Mouse (Mus musculus): Measurements from ENCODE around the gene Elk3. TPM values are rescaled to one million over a fixed set of nuclear protein-coding genes. Genes with fewer than 3 reads are reported as not detected.

Elk3 gene
- polyA plus RNA-seq, 1 experiment = 11.0 TPM

GRCm38 (mm10) chr10:93246185-93246920 lies 64.6 kb downstream of the Elk3 start:
- Histone ChIP-seq H3K36me3 (ENCODE audit: control insufficient read depth, insufficient read depth, low read length, poor library complexity, severe bottlenecking) (peaks cover 5% of the 10 kb centered on the region; the same call in 1 of the 2 replicates), H3K4me1 (ENCODE audit: control insufficient read depth, insufficient read depth, low read length) (peaks cover 3% of the 10 kb centered on the region), H3K9me3 (replicated peaks; ENCODE audit: control insufficient read depth, insufficient read depth, low read length, poor library complexity, severe bottlenecking) (no peaks in the 10 kb centered on the region), H3K27me3 (ENCODE audit: control insufficient read depth, insufficient read depth, low read length, poor library complexity, severe bottlenecking) (no peaks in the 10 kb centered on the region), H3K9ac (ENCODE audit: low read depth, poor library complexity, severe bottlenecking) (no peak overlapping the region), H3K4me3 (ENCODE audit: low read depth, low read length) (no peak overlapping the region), H3K27ac (ENCODE audit: insufficient read depth, low read length) (no peak overlapping the region)
- TF ChIP-seq EP300 (IDR thresholded peaks at IDR 0.05; ENCODE audit: insufficient read depth, low read depth, low read length) (no peak), POLR2A (IDR thresholded peaks at IDR 0.05; ENCODE audit: insufficient read depth, low read length) (no peak), CTCF (IDR thresholded peaks at IDR 0.05; ENCODE audit: low read depth, low read length) (no peak)

GRCm38 (mm10) chr10:93244209-93244705 lies 66.7 kb downstream of the Elk3 start:
- H3K9me3 ChIP-seq (replicated peaks; ENCODE audit: control insufficient read depth, insufficient read depth, low read length, poor library complexity, severe bottlenecking) = no peaks in the 10 kb centered on the region
- H3K9ac ChIP-seq (ENCODE audit: low read depth, poor library complexity, severe bottlenecking) = no peak overlapping the region
- H3K27me3 ChIP-seq (ENCODE audit: control insufficient read depth, insufficient read depth, low read length, poor library complexity, severe bottlenecking) = no peaks in the 10 kb centered on the region
- H3K4me1 ChIP-seq (ENCODE audit: control insufficient read depth, insufficient read depth, low read length) = peaks cover 4% of the 10 kb centered on the region
- no peak overlapping the region for H3K27ac ChIP-seq (ENCODE audit: insufficient read depth, low read length)
- TF ChIP-seq CTCF (IDR thresholded peaks at IDR 0.05; ENCODE audit: low read depth, low read length) (no peak), EP300 (IDR thresholded peaks at IDR 0.05; ENCODE audit: insufficient read depth, low read depth, low read length) (no peak), POLR2A (IDR thresholded peaks at IDR 0.05; ENCODE audit: insufficient read depth, low read length) (no peak)
- H3K4me3 ChIP-seq (ENCODE audit: low read depth, low read length) = no peak overlapping the region
- H3K36me3 ChIP-seq (ENCODE audit: control insufficient read depth, insufficient read depth, low read length, poor library complexity, severe bottlenecking) = peaks cover 15% of the 10 kb centered on the region

GRCm38 (mm10) chr10:93242861-93243260 lies 68.1 kb downstream of the Elk3 start:
- no peaks in the 10 kb centered on the region for H3K9me3 ChIP-seq (replicated peaks; ENCODE audit: control insufficient read depth, insufficient read depth, low read length, poor library complexity, severe bottlenecking)
- peaks cover 19% of the 10 kb centered on the region for H3K36me3 ChIP-seq (ENCODE audit: control insufficient read depth, insufficient read depth, low read length, poor library complexity, severe bottlenecking)
- no peak overlapping the region for H3K27ac ChIP-seq (ENCODE audit: insufficient read depth, low read length)
- H3K9ac ChIP-seq (ENCODE audit: low read depth, poor library complexity, severe bottlenecking) = no peak overlapping the region
- TF ChIP-seq CTCF (IDR thresholded peaks at IDR 0.05; ENCODE audit: low read depth, low read length) (no peak), EP300 (IDR thresholded peaks at IDR 0.05; ENCODE audit: insufficient read depth, low read depth, low read length) (no peak), POLR2A (IDR thresholded peaks at IDR 0.05; ENCODE audit: insufficient read depth, low read length) (no peak)
- H3K4me3 ChIP-seq (ENCODE audit: low read depth, low read length) = no peak overlapping the region
- peaks cover 1% of the 10 kb centered on the region for H3K4me1 ChIP-seq (ENCODE audit: control insufficient read depth, insufficient read depth, low read length)
- no peaks in the 10 kb centered on the region for H3K27me3 ChIP-seq (ENCODE audit: control insufficient read depth, insufficient read depth, low read length, poor library complexity, severe bottlenecking)

- Histone ChIP-seq H3K36me3 (ENCODE audit: control insufficient read depth, insufficient read depth, low read length, poor library complexity, severe bottlenecking) (peaks cover 20% of the 10 kb centered on the region), H3K27me3 (ENCODE audit: control insufficient read depth, insufficient read depth, low read length, poor library complexity, severe bottlenecking) (no peaks in the 10 kb centered on the region), H3K4me1 (ENCODE audit: control insufficient read depth, insufficient read depth, low read length) (peaks cover 1% of the 10 kb centered on the region), H3K4me3 (ENCODE audit: low read depth, low read length) (no peak overlapping the region), H3K27ac (ENCODE audit: insufficient read depth, low read length) (peak overlapping the region; percentile 59), H3K9ac (ENCODE audit: low read depth, poor library complexity, severe bottlenecking) (no peak overlapping the region), H3K9me3 (replicated peaks; ENCODE audit: control insufficient read depth, insufficient read depth, low read length, poor library complexity, severe bottlenecking) (no peaks in the 10 kb centered on the region)
- TF ChIP-seq POLR2A (IDR thresholded peaks at IDR 0.05; ENCODE audit: insufficient read depth, low read length) (no peak), CTCF (IDR thresholded peaks at IDR 0.05; ENCODE audit: low read depth, low read length) (no peak), EP300 (IDR thresholded peaks at IDR 0.05; ENCODE audit: insufficient read depth, low read depth, low read length) (peak; percentile 94)
These were observed 68.7 kb downstream of the Elk3 start for GRCm38 (mm10) chr10:93242208-93242607.

GRCm38 (mm10) chr10:93239201-93239806 lies 71.6 kb downstream of the Elk3 start:
- Histone ChIP-seq H3K27me3 (ENCODE audit: control insufficient read depth, insufficient read depth, low read length, poor library complexity, severe bottlenecking) (no peaks in the 10 kb centered on the region), H3K4me3 (ENCODE audit: low read depth, low read length) (no peak overlapping the region), H3K27ac (ENCODE audit: insufficient read depth, low read length) (no peak overlapping the region), H3K9ac (ENCODE audit: low read depth, poor library complexity, severe bottlenecking) (no peak overlapping the region), H3K9me3 (replicated peaks; ENCODE audit: control insufficient read depth, insufficient read depth, low read length, poor library complexity, severe bottlenecking) (no peaks in the 10 kb centered on the region), H3K36me3 (ENCODE audit: control insufficient read depth, insufficient read depth, low read length, poor library complexity, severe bottlenecking) (peaks cover 32% of the 10 kb centered on the region), H3K4me1 (ENCODE audit: control insufficient read depth, insufficient read depth, low read length) (peaks cover 1% of the 10 kb centered on the region)
- TF ChIP-seq POLR2A (IDR thresholded peaks at IDR 0.05; ENCODE audit: insufficient read depth, low read length) (no peak), EP300 (IDR thresholded peaks at IDR 0.05; ENCODE audit: insufficient read depth, low read depth, low read length) (no peak), CTCF (IDR thresholded peaks at IDR 0.05; ENCODE audit: low read depth, low read length) (no peak)

GRCm38 (mm10) chr10:93234692-93235091 lies 76.2 kb downstream of the Elk3 start:
- H3K9ac ChIP-seq (ENCODE audit: low read depth, poor library complexity, severe bottlenecking) = no peak overlapping the region
- no peaks in the 10 kb centered on the region for H3K4me1 ChIP-seq (ENCODE audit: control insufficient read depth, insufficient read depth, low read length)
- H3K4me3 ChIP-seq (ENCODE audit: low read depth, low read length) = no peak overlapping the region
- no peaks in the 10 kb centered on the region for H3K9me3 ChIP-seq (replicated peaks; ENCODE audit: control insufficient read depth, insufficient read depth, low read length, poor library complexity, severe bottlenecking)
- H3K36me3 ChIP-seq (ENCODE audit: control insufficient read depth, insufficient read depth, low read length, poor library complexity, severe bottlenecking) = peaks cover 34% of the 10 kb centered on the region
- no peaks in the 10 kb centered on the region for H3K27me3 ChIP-seq (ENCODE audit: control insufficient read depth, insufficient read depth, low read length, poor library complexity, severe bottlenecking)
- no peak overlapping the region for H3K27ac ChIP-seq (ENCODE audit: insufficient read depth, low read length)
- TF ChIP-seq EP300 (IDR thresholded peaks at IDR 0.05; ENCODE audit: insufficient read depth, low read depth, low read length) (no peak), CTCF (IDR thresholded peaks at IDR 0.05; ENCODE audit: low read depth, low read length) (no peak), POLR2A (IDR thresholded peaks at IDR 0.05; ENCODE audit: insufficient read depth, low read length) (no peak)
